Mouse (Mus musculus): Measurements from ENCODE around the gene Sept10.
"Not testable (repeated sequence)": the region's sequence is repeated elsewhere in the genome, so short reads cannot be mapped to it uniquely, and the experiment has no call there.

The Sept10 gene

GRCm38 (mm10) chr10:59127637-59128036, 94.0 kb downstream of the Sept10 start:
- peak; percentile 43 to 72 for DNase-seq (ENCODE audit: low spot score in 2 of 2)

- DNase-seq (ENCODE audit: low spot score in 2 of 2), result no peak
Observed at GRCm38 (mm10) chr10:59125497-59125896, 96.2 kb downstream of the Sept10 start.

DNA sequence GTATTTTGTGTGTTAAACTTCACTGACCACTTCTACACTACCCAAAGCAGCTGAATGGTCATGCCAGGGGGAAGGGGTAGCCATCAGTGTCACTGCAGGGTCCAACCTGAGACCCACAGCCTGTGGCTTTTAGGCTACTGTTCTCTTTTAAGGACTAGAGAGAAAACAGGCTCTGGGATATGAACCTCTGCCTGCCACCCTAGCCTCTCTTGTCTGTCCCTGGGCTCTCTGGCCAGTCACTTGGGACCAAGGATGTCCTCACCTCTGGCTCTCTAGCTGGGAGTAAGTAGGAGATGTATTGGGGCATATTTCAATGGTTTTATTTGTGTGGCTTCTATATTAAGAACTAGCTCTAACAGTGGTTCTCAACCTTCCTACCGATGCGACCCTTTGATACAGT, 101.8 kb downstream of the Sept10 start:
- no peak for DNase-seq (ENCODE audit: low spot score in 2 of 2)

- no peak for DNase-seq (ENCODE audit: low spot score in 2 of 2)
Observed at GRCm38 (mm10) chr10:59119001-59119400, 102.6 kb downstream of the Sept10 start.

DNA sequence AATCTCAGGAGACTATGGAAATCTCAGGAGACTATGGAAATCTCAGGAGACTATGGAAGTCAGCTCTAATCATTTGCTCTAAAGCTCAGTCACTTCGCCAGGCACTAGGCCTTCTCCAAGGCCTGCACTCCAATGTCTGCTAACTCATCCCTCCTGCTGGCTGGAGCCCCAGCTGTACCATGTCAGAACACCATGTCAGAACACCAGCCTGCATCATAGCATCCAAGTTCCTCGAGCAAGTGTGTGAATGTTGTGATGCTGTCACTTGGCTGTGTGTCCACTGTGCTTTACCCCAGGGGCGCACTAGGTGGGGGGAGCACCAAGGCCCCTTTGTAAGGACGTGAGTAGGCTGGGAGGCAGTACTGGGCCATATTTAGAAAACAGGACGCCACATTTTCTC, 104.1 kb downstream of the Sept10 start:
- DNase-seq (ENCODE audit: low spot score in 2 of 2), result no peak

DNA sequence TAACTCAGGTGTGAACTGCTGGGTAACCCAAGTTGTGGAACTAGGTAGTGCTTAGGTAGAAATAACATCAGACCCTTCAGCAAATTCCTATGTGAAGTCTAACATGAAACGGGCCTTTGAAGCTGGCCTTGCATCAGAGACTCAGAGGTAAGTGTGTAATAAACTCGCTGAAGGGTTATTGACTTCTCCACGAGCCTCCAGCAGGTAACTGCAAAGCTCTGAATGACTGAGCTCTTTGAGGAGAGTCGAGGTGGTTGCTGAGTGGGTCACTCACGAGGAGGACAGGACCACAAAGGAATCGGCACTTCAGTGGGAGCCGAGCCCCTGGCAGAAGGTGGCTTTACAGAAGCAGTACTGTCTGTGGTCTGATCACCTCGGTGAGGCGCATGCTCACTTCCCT, 105.3 kb downstream of the Sept10 start:
- no peak for DNase-seq (ENCODE audit: low spot score in 2 of 2)

DNA sequence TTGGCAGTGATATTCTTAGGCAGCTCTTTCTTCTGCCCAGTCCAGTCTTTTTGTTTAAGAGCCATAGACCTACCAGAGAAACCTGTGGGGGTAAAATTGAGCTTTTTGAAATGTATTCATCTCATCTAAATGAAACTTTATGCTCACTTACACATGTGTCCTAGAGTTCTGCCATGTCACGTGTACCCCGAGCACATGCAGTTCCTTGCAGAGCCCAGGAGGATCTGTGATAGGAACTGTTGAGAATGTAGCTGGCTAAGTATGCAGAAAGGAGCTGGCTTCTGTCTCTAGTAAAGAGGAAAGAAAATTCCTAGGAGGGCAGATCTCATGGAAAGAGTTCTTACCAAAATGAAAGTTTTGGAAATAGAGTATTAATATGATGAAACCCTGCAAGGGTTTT, 106.0 kb downstream of the Sept10 start:
- peak in 1 of 2 experiments; percentile 51 for DNase-seq (ENCODE audit: low spot score in 2 of 2)

DNA sequence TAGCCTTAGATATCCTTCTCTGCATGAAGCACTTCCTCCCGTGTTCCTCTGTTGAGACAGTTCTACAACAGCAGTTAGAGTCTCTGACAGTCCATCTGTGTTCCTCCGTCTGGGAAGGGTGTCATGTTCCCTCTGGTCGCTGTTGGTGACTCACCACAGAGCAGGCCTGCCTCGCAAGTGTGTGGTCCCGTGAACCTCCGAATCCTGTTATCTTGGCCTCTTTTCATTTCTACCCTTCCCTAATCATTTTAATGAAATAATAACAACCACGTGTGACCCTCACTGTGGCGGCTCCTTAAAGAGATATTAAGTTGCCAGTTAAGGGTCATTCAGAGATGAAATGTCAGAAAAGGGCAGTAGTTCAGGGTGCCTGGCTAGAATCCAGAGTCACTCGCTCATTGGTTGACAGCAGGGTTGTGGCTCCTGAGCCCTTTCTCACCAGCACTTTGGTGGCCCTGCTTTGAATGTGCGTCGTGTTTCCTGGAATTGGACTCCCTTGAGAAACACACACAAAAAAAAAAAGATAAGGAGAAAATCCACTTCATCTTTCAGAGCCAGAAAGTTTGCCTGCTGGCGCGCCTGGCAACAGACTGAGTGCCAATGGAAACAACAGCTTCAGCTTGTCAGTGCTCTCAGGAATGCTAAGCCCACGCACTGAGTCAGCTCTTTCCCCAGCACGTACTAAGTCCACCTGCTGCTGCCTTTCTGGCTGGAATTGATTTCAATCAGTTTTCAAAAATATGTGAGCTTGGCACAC, 106.9 kb downstream of the Sept10 start:
- peak; percentile 69 to 90 for DNase-seq (ENCODE audit: low spot score in 2 of 2)

DNA sequence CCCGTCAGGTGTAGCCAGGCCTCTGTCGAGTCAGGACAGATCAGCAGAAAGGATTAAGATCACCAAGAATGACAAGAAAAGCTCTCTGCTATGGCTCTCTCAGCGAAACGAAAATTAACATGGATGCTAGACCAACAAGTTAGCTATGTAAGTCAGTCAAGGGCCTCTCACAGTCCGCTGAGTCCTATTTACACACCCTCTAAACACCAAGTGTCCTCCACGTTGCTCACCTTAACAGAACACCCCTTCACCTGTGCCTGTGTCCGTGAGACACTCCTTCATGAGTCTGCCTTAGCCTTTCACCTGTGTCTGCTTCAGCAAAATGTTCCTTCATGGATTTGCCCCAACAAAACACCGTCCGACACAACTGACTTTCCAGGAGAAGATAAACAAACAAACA, 108.3 kb downstream of the Sept10 start:
- DNase-seq (ENCODE audit: low spot score in 2 of 2), result no peak

DNA sequence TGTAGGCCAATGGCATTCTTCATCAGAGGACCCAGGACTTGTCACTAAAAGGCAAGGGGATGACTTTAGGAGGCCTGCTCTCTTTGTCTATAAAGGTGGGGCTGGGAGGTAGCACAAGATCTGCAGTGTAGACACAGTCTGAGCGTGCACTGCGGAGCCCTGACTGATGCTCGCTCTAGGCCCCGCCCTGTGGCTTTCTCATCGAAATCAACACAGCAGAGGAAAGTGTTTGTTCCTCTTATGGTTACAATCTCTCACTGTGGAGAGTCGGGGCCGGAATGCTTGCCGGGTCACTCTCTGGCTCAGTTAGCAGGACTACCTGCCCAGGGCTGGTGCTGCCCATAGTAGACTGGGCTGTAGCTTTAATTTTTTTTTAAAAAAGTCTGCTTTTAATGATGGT, 108.9 kb downstream of the Sept10 start:
- no peak for DNase-seq (ENCODE audit: low spot score in 2 of 2)

GRCm38 (mm10) chr10:59110386-59110785, 111.3 kb downstream of the Sept10 start:
- DNase-seq (ENCODE audit: low spot score in 2 of 2), result no peak

- peak in 1 of 2 experiments; percentile 85 for DNase-seq (ENCODE audit: low spot score in 2 of 2)
Observed at GRCm38 (mm10) chr10:59109015-59109414, 112.6 kb downstream of the Sept10 start.

- no peak for DNase-seq (ENCODE audit: low spot score in 2 of 2)
Observed at GRCm38 (mm10) chr10:59106644-59107043, 115.0 kb downstream of the Sept10 start.

- DNase-seq (ENCODE audit: low spot score in 2 of 2), result no peak
Observed at GRCm38 (mm10) chr10:59105885-59106284, 115.8 kb downstream of the Sept10 start.

- DNase-seq (ENCODE audit: low spot score in 2 of 2), result no peak
Observed at GRCm38 (mm10) chr10:59104683-59105082, 117.0 kb downstream of the Sept10 start.

DNA sequence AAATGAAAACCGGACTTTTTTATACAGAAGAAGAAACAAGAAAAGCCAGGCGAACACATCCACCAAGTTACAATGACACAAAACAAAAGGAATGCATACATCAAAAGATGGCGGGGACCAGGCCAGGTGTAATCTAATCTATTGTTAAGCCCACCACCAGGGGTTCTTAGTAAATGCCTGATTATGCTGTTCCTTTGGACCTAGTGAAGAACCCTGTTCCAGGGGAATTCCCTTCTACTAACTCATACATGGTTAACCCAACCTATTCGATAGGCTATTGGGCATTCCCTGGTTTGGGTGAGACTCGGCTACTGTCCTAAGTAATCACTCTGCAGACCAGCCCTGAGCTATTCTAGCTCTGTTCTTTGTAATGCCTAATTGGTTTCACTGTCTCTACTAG, 118.6 kb downstream of the Sept10 start:
- not testable (repeated sequence) for DNase-seq (ENCODE audit: low spot score in 2 of 2)

GRCm38 (mm10) chr10:59091988-59092387, 129.7 kb downstream of the Sept10 start:
- DNase-seq (ENCODE audit: low spot score in 2 of 2), result no peak
